Mouse (Mus musculus): ENCODE measurements around the gene Grm3. TPM values are rescaled to one million over a fixed set of nuclear protein-coding genes. Genes with fewer than 3 reads are reported as not detected.
A peak's percentile ranks its signal among the peaks of the same experiment; 100 is the strongest.

The Grm3 gene
- polyA plus RNA-seq, 1 experiment, result 17.7 TPM

DNA sequence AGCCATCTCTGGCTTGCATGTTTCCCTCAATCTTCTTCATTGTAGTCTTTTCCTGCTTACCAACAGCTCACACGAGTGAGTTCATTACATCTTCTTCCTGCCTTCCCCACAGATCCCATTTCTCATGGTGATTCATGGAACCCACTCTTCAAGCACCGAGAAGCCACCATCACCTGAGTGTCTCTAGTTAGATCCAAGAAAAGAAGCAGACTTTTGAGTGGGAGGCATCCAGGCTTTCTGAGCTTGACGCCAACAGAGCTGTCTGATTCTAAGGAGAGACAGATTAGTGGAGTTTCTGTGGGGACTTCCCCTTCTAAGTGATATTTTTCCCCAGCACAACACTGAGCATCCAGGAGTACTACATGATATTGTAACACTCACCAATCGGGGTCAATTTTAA lies 199.5 kb downstream of the Grm3 start:
- no peaks in the 10 kb centered on the region for H3K4me1 ChIP-seq (ENCODE audit: control insufficient read depth, insufficient read depth, low read length)
- H3K27ac ChIP-seq (ENCODE audit: insufficient read depth, low read length), result no peak overlapping the region
- DNase-seq, result no peak
- TF ChIP-seq CTCF (IDR thresholded peaks at IDR 0.05; ENCODE audit: borderline replicate concordance, insufficient read depth, low read depth, low read length) (no peak), POLR2A (IDR thresholded peaks at IDR 0.05; ENCODE audit: borderline replicate concordance, insufficient read depth, low read length) (no peak)
- no peaks in the 10 kb centered on the region for H3K27me3 ChIP-seq (ENCODE audit: control insufficient read depth, insufficient read depth, low read length)
- WGBS, result 87% methylated on average over 4 of the region's 4 CpGs
- no peak overlapping the region for H3K4me3 ChIP-seq (replicated peaks; ENCODE audit: insufficient read depth, low read depth, low read length)

DNA sequence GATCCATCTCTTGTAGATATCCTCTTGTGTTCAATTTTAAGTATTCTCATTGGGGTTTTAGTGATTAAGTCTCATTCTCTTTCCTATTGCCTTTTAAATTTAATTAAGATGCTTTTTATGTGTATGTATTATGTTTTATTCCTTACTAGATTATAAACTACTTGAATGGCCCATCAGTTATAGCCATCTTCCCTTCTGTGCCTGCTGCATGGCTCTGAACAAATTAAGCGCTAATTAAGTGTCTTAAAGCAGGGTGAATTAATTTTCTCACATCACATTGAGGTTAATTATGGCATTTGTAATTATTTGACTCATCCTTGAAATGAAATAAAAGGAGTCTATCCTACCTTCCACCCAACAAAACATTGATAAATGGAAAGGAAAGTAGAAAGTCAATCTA lies 213.9 kb downstream of the Grm3 start:
- no peaks in the 10 kb centered on the region for H3K4me1 ChIP-seq (ENCODE audit: control insufficient read depth, insufficient read depth, low read length)
- H3K27me3 ChIP-seq (ENCODE audit: control insufficient read depth, insufficient read depth, low read length), result no peaks in the 10 kb centered on the region
- no peak for DNase-seq
- H3K4me3 ChIP-seq (replicated peaks; ENCODE audit: insufficient read depth, low read depth, low read length), result no peak overlapping the region
- 98% methylated on average over 1 of the region's 1 CpGs for WGBS
- H3K27ac ChIP-seq (ENCODE audit: insufficient read depth, low read length), result no peak overlapping the region
- TF ChIP-seq POLR2A (IDR thresholded peaks at IDR 0.05; ENCODE audit: borderline replicate concordance, insufficient read depth, low read length) (no peak), CTCF (IDR thresholded peaks at IDR 0.05; ENCODE audit: borderline replicate concordance, insufficient read depth, low read depth, low read length) (no peak)

DNA sequence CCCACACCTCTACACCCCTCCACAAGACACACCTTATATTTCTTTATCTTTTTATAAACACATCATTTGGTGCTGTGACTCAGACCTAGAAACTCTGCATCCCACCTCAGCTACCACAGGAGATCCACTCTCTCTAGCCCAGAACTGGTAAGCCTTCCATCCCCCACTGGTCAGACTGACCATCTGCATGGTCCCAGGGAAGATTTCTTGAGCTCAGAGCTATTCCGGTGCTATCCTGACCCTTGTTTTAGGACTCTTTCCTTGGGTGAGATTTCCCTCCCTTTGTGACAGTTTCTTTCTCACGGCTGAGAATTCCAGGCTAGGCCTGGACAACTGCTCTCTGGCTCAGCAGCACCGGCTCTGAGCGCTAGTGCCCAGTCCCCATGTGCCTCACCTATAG lies 227.7 kb downstream of the Grm3 start:
- H3K27ac ChIP-seq (ENCODE audit: insufficient read depth, low read length), result no peak overlapping the region
- 74% methylated on average over 4 of the region's 4 CpGs for WGBS
- no peak for TF ChIP-seq POLR2A (IDR thresholded peaks at IDR 0.05; ENCODE audit: borderline replicate concordance, insufficient read depth, low read length)
- no peak for TF ChIP-seq CTCF (IDR thresholded peaks at IDR 0.05; ENCODE audit: borderline replicate concordance, insufficient read depth, low read depth, low read length)
- H3K4me1 ChIP-seq (ENCODE audit: control insufficient read depth, insufficient read depth, low read length), result no peaks in the 10 kb centered on the region
- H3K4me3 ChIP-seq (replicated peaks; ENCODE audit: insufficient read depth, low read depth, low read length), result no peak overlapping the region
- DNase-seq, result no peak
- H3K27me3 ChIP-seq (ENCODE audit: control insufficient read depth, insufficient read depth, low read length), result no peaks in the 10 kb centered on the region

DNA sequence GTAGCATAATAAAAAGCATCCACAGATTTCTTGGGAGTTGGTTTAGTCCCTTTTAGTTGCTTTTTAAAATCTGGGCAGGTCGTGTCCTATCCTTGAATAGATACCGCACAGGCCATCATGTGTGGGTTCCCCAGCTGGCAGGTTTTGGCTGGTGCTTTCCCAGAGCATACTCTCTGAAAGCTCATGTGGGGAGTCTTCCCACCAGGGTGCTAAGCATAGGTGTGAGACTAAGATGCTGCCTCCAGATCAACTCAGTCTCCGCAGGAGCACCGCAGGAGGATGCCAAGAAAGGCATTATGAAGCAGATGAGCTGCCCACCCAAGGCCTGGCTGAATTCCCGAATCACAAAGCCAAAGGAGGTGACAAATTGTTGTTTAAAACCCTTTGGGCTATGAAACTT lies 229.5 kb downstream of the Grm3 start:
- peak; percentile 30 to 61 for DNase-seq

DNA sequence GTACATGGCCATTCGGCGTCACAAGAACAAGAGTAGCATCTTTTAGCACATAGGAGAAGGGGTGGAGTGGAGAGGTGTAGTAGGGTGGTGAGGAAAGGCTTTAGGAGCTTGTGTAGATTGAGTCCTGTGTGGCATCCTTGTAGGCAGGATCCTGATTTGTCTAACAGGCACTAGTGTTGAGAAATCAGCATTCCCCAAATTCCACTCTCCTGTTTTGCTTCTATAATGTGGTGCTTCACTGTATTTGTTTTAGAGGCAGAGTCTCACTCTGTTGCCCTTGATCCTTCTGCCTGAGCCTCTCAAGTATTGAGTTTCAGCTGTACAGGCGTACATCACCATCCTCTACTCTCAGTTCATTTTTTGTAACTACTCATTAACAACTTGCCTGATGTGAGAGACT lies 247.4 kb downstream of the Grm3 start:
- Histone ChIP-seq H3K27me3 (ENCODE audit: control insufficient read depth, insufficient read depth, low read length) (no peaks in the 10 kb centered on the region), H3K4me3 (replicated peaks; ENCODE audit: insufficient read depth, low read depth, low read length) (no peak overlapping the region), H3K4me1 (ENCODE audit: control insufficient read depth, insufficient read depth, low read length) (no peaks in the 10 kb centered on the region), H3K27ac (ENCODE audit: insufficient read depth, low read length) (no peak overlapping the region)
- DNase-seq, result no peak
- no peak for TF ChIP-seq POLR2A (IDR thresholded peaks at IDR 0.05; ENCODE audit: borderline replicate concordance, insufficient read depth, low read length)
- no peak for TF ChIP-seq CTCF (IDR thresholded peaks at IDR 0.05; ENCODE audit: borderline replicate concordance, insufficient read depth, low read depth, low read length)
- WGBS, result 96% methylated on average over 3 of the region's 3 CpGs

More for the DNA sequence above, 229.5 kb downstream of the Grm3 start:
- no peak overlapping the region for H3K27ac ChIP-seq (ENCODE audit: insufficient read depth, low read length)
- 10% methylated on average over 5 of the region's 5 CpGs for WGBS
- H3K27me3 ChIP-seq (ENCODE audit: control insufficient read depth, insufficient read depth, low read length), result no peaks in the 10 kb centered on the region
- H3K4me1 ChIP-seq (ENCODE audit: control insufficient read depth, insufficient read depth, low read length), result no peaks in the 10 kb centered on the region
- TF ChIP-seq CTCF (IDR thresholded peaks at IDR 0.05; ENCODE audit: borderline replicate concordance, insufficient read depth, low read depth, low read length) (no peak), POLR2A (IDR thresholded peaks at IDR 0.05; ENCODE audit: borderline replicate concordance, insufficient read depth, low read length) (no peak)
- no peak overlapping the region for H3K4me3 ChIP-seq (replicated peaks; ENCODE audit: insufficient read depth, low read depth, low read length)

DNA sequence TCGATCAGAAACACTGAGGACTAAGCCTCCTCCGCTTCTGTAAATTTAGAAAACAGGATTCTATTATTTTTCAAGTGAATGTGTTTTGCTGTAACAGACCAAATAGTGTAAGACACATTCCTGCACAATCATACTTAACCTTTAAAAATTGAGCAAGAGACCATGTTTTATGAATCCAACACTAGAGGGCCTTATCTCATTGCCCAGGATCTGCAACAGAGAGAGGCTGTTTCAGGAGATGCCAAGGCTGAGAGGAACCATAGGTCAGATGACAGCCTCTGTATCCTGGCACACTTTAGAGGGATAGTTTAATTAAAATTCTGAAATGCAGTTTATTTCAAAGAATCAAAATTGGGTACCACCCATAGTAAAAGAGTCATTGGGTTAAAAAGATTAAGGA lies 271.7 kb downstream of the Grm3 start:
- H3K27me3 ChIP-seq (ENCODE audit: control insufficient read depth, insufficient read depth, low read length), result no peaks in the 10 kb centered on the region
- peaks cover 3% of the 10 kb centered on the region; the same call in 1 of the 2 replicates for H3K4me1 ChIP-seq (ENCODE audit: control insufficient read depth, insufficient read depth, low read length)
- no peak for DNase-seq
- TF ChIP-seq CTCF (IDR thresholded peaks at IDR 0.05; ENCODE audit: borderline replicate concordance, insufficient read depth, low read depth, low read length) (no peak), POLR2A (IDR thresholded peaks at IDR 0.05; ENCODE audit: borderline replicate concordance, insufficient read depth, low read length) (no peak)
- no peak overlapping the region for H3K4me3 ChIP-seq (replicated peaks; ENCODE audit: insufficient read depth, low read depth, low read length)
- H3K27ac ChIP-seq (ENCODE audit: insufficient read depth, low read length), result no peak overlapping the region
- WGBS, result 99% methylated on average over 2 of the region's 2 CpGs

DNA sequence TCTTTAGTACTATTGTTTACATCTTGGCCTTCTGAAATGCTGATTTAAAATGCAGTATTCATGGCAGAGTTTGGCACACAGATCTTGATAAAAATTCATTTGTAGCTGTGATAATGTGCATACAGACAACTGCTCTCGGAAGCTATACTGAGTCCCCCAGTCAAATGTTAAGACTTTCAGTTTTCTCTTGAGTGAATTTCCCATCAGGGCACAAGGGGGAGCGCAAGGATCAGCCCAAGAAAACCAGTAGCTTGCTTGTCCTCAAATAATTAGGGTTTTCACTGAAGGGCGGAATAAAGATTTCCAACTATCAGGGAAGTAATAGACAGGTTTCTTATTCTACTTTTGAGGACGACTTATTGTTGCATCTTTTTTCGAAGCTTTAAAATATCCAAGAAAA lies 275.4 kb downstream of the Grm3 start:
- H3K27ac ChIP-seq (ENCODE audit: insufficient read depth, low read length), result no peak overlapping the region; the same call in 1 of the 2 replicates
- 30% methylated on average over 5 of the region's 5 CpGs for WGBS
- no peaks in the 10 kb centered on the region for H3K27me3 ChIP-seq (ENCODE audit: control insufficient read depth, insufficient read depth, low read length)
- peak; percentile 59 to 65 for DNase-seq
- peaks cover 3% of the 10 kb centered on the region; the same call in 1 of the 2 replicates for H3K4me1 ChIP-seq (ENCODE audit: control insufficient read depth, insufficient read depth, low read length)
- TF ChIP-seq POLR2A (IDR thresholded peaks at IDR 0.05; ENCODE audit: borderline replicate concordance, insufficient read depth, low read length), result no peak
- peak; percentile 59; the same call in 1 of the 2 replicates for TF ChIP-seq CTCF (IDR thresholded peaks at IDR 0.05; ENCODE audit: borderline replicate concordance, insufficient read depth, low read depth, low read length)
- H3K4me3 ChIP-seq (replicated peaks; ENCODE audit: insufficient read depth, low read depth, low read length), result no peak overlapping the region

DNA sequence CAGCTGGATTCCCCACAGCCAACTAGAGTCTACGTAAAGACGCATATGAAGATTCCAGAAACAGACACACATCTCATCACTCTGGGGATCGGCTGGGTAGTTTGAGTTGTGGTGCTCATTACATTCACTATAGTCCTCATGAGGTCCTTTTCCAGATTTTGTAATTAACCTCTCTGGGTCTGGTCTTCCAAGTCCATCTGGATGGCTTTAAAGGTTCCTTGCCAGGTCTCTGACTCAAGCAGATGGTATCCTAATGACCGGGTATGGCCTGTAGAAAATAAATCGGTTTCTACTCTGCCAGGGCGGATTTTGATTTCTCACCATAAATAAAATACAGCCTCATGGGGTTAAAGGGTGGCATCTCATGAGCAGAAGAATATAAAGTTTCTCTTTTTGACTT lies 276.0 kb downstream of the Grm3 start:
- 7% methylated on average over 6 of the region's 6 CpGs for WGBS
- H3K4me3 ChIP-seq (replicated peaks; ENCODE audit: insufficient read depth, low read depth, low read length), result no peak overlapping the region
- DNase-seq, result peak; percentile 56 to 87

More for the DNA sequence above, 276.0 kb downstream of the Grm3 start:
- TF ChIP-seq POLR2A (IDR thresholded peaks at IDR 0.05; ENCODE audit: borderline replicate concordance, insufficient read depth, low read length) (no peak), CTCF (IDR thresholded peaks at IDR 0.05; ENCODE audit: borderline replicate concordance, insufficient read depth, low read depth, low read length) (no peak)
- Histone ChIP-seq H3K27ac (ENCODE audit: insufficient read depth, low read length) (no peak overlapping the region; the same call in 1 of the 2 replicates), H3K4me1 (ENCODE audit: control insufficient read depth, insufficient read depth, low read length) (peaks cover 3% of the 10 kb centered on the region; the same call in 1 of the 2 replicates), H3K27me3 (ENCODE audit: control insufficient read depth, insufficient read depth, low read length) (no peaks in the 10 kb centered on the region)
